Mouse (Mus musculus): ENCODE measurements around the gene Abi3.

DNA sequence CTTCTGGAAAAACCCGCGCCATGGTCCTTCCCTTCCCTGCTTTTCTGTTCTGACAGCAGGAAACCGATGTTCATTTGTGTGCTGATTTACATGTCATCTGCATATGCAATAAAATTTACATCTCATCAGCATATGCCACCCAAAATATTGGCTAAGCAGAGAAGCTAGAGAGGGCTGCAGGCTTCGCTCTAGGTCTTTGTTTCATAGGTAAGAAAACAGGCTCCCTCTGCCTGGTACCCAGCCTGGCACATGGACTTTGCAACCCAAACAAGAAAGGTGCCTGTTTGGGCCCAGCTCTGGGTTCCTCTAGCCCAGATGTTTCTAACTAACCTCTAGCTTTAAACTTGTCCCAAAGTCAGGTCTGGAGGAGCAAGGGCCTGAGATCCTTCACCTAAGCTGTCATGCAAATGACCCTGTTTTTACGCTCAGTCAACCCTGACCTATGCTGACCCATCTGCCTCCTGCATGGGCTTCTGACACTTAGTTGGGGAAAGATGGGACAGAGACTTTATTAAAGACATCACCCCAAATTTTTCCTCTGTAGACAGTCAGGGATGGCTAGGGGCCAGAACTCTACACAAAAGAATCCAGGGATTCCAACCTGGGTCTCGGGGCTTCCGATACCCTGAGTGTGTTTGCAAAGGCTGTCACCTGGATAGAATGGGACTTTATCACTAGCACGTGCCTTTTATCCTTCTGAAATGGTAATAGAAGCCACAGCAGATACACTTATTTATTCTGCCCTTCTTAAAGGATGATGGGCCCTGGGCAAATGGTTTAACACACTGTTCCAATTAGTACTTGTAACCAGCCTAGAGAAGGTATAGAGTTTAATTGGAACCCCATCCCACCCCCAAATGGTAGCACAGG, 3.0 kb downstream of the Abi3 start:
- TF ChIP-seq POLR2A (IDR thresholded peaks at IDR 0.05; ENCODE audit: borderline replicate concordance, extremely low read depth, low read depth, low read length) (no peak), CTCF (IDR thresholded peaks at IDR 0.05; ENCODE audit: insufficient read depth, low read length) (no peak)

Measured in lung, adult 2 months (tissue).